18 mouse cellular contexts compared by ENCODE assay signal in genomic region chr14:31138897-31139429, GRCm38 (mm10). TPM values are rescaled to one million over a fixed set of nuclear protein-coding genes. Genes with fewer than 3 reads are reported as not detected.
A peak's percentile ranks its signal among the peaks of the same experiment; 100 is the strongest.
DNase-seq lines count a peak whose midpoint lies in the region; ATAC-seq and TF ChIP-seq lines count a peak whose summit lies in the region.
"Had no signal": no experiment of that assay in that cellular context is flagged by ENCODE, and none has a peak within 500 bp of the region (broad histone marks: within the 10 kb centered on the region; RNA-seq: fewer than 3 reads in every experiment).

No protein-coding gene starts in this region.

- no peaks in the 10 kb centered on the region for H3K4me1 ChIP-seq in lung, adult 2 months (ENCODE audit: control insufficient read depth, insufficient read depth, low read length)
- peaks cover 7% of the 10 kb centered on the region for H3K4me1 ChIP-seq in ES-Bruce4 (ENCODE audit: control insufficient read depth, insufficient read depth, low read length)

- peak; percentile 6 for DNase-seq in gastrocnemius, postnatal 25 days
- DNase-seq in gastrocnemius, postnatal 14 days, result no peak
- peak; percentile 84 for DNase-seq in lung, postnatal 10 days
- DNase-seq in lung, adult 2 months, result no peak
- DNase-seq in R1 (ENCODE audit: low read depth, low spot score), result peak; percentile 16
- DNase-seq: cerebellum, adult 8-10 months; heart, postnatal 10 days; kidney, adult 2 months; thymus, postnatal 25 days had no signal

- no peaks in the 10 kb centered on the region for H3K9me3 ChIP-seq in ES-Bruce4 (replicated peaks; ENCODE audit: control insufficient read depth, insufficient read depth, low read length, poor library complexity, severe bottlenecking)
- H3K9me3 ChIP-seq: forebrain, embryonic 15.5 days; hindbrain, embryonic 12.5 days; limb, embryonic 10.5 days; lung, embryonic 15.5 days had no signal

- no peak for TF ChIP-seq EP300 in ES-Bruce4 (IDR thresholded peaks at IDR 0.05; ENCODE audit: insufficient read depth, low read depth, low read length)

- 89% methylated on average over 9 of the region's 9 CpGs for WGBS in lung, adult 2 months

- no peak overlapping the region for H3K4me3 ChIP-seq in lung, adult 2 months (replicated peaks; ENCODE audit: extremely low read depth, low read depth, low read length)
- 0 out of 2 replicates have a peak overlapping the region, but pooled peaks have one; percentile 10 for H3K4me3 ChIP-seq in ES-Bruce4 (ENCODE audit: low read depth, low read length)
- H3K4me3 ChIP-seq: erythroblast, embryonic 14.5 days; forebrain, embryonic 15.5 days; hindbrain, embryonic 12.5 days; left cerebral cortex, adult 2 months; limb, embryonic 10.5 days; lung, embryonic 15.5 days had no signal

- H3K27me3 ChIP-seq in ES-Bruce4 (ENCODE audit: control insufficient read depth, insufficient read depth, low read length, poor library complexity, severe bottlenecking), result no peaks in the 10 kb centered on the region
- H3K27me3 ChIP-seq: forebrain, embryonic 15.5 days; hindbrain, embryonic 12.5 days; lung, embryonic 15.5 days had no signal

- TF ChIP-seq CTCF in lung, adult 2 months (IDR thresholded peaks at IDR 0.05; ENCODE audit: insufficient read depth, low read length), result no peak
- no peak for TF ChIP-seq CTCF in ES-Bruce4 (IDR thresholded peaks at IDR 0.05; ENCODE audit: low read depth, low read length)

- no peak for TF ChIP-seq POLR2A in lung, adult 2 months (IDR thresholded peaks at IDR 0.05; ENCODE audit: borderline replicate concordance, extremely low read depth, low read depth, low read length)
- TF ChIP-seq POLR2A in ES-Bruce4 (IDR thresholded peaks at IDR 0.05; ENCODE audit: insufficient read depth, low read length), result no peak

- H3K36me3 ChIP-seq in ES-Bruce4 (ENCODE audit: control insufficient read depth, insufficient read depth, low read length, poor library complexity, severe bottlenecking), result peaks cover 11% of the 10 kb centered on the region; the same call in 1 of the 2 replicates

- H3K27ac ChIP-seq in ES-Bruce4 (ENCODE audit: insufficient read depth, low read length), result no peak overlapping the region
- H3K27ac ChIP-seq: forebrain, embryonic 15.5 days; hindbrain, embryonic 12.5 days; left cerebral cortex, adult 2 months; limb, embryonic 10.5 days; lung, embryonic 15.5 days had no signal

- ATAC-seq in megakaryocyte-erythroid progenitor cell, adult 5-6 weeks (replicated peaks; ENCODE audit: low FRiP score, low TSS enrichment, poor library complexity, severe bottlenecking), result no peak
- ATAC-seq: forebrain, embryonic 15.5 days had no signal

- H3K9ac ChIP-seq in ES-Bruce4 (ENCODE audit: low read depth, poor library complexity, severe bottlenecking), result no peak overlapping the region
- H3K9ac ChIP-seq: forebrain, embryonic 15.5 days; hindbrain, embryonic 12.5 days; lung, embryonic 15.5 days had no signal

- intact Hi-C loops in gastrocnemius, postnatal 14 days (cut with DNase I; ENCODE audit: low total_unique reads), result loop anchor here (10.0 kb wide), 1 partner anchor 46 kb away; no protein-coding TSS in a partner anchor

RNA-seq across cellular contexts. Expression of gene Nt5dc2, which starts 8.1 kb away (rescaled TPM):
- total RNA-seq in gastrocnemius, postnatal 25 days (2021), result 1 to 10 TPM; 2.6 to 4.1 TPM
- 1 to 10 TPM; 6.8 to 8.1 TPM for total RNA-seq in gastrocnemius, postnatal 14 days (2021)
- 147 and 266 TPM in 2 replicates for polyA plus RNA-seq in lung, adult 2 months (2012; rRNA removed)
- 141 and 173 TPM in 2 replicates for polyA plus RNA-seq in ES-Bruce4 (2011; ENCODE audit: insufficient read depth, insufficient read length, low read depth, missing spikeins)
- total RNA-seq in megakaryocyte-erythroid progenitor cell, adult 5-6 weeks (2014; fragmentation: Nextera tagmentation), result 82.3 and 91.5 TPM in 2 replicates
- 49.2 and 87.0 TPM in 2 replicates for total RNA-seq in megakaryocyte-erythroid progenitor cell, adult 5-6 weeks (2017)

RNA-seq across cellular contexts. Expression of gene Smim4, which starts 10.2 kb away (rescaled TPM):
- 10 to 100 TPM; 37.6 to 43.8 TPM for total RNA-seq in gastrocnemius, postnatal 25 days (2021)
- total RNA-seq in gastrocnemius, postnatal 14 days (2021), result 10 to 100 TPM; 32.2 to 43.1 TPM
- polyA plus RNA-seq in lung, adult 2 months (2012; rRNA removed), result 58.1 and 70.0 TPM in 2 replicates
- 17.1 and 17.2 TPM in 2 replicates for polyA plus RNA-seq in ES-Bruce4 (2011; ENCODE audit: insufficient read depth, insufficient read length, low read depth, missing spikeins)
- 161 and 205 TPM in 2 replicates for total RNA-seq in megakaryocyte-erythroid progenitor cell, adult 5-6 weeks (2014; fragmentation: Nextera tagmentation)
- 56.2 and 61.8 TPM in 2 replicates for total RNA-seq in megakaryocyte-erythroid progenitor cell, adult 5-6 weeks (2017)

RNA-seq across cellular contexts. Expression of gene Stab1, which starts 29.5 kb away (rescaled TPM):
- total RNA-seq in gastrocnemius, postnatal 25 days (2021), result 10 to 100 TPM; 15.8 to 26.6 TPM
- 10 to 100 TPM; 29.8 to 40.4 TPM for total RNA-seq in gastrocnemius, postnatal 14 days (2021)
- polyA plus RNA-seq in lung, adult 2 months (2012; rRNA removed), result 114 and 136 TPM in 2 replicates
- 0.57 and 0.72 TPM in 2 replicates for polyA plus RNA-seq in ES-Bruce4 (2011; ENCODE audit: insufficient read depth, insufficient read length, low read depth, missing spikeins)
- total RNA-seq in megakaryocyte-erythroid progenitor cell, adult 5-6 weeks (2014; fragmentation: Nextera tagmentation), result 0.20 and 0.37 TPM in 2 replicates
- total RNA-seq in megakaryocyte-erythroid progenitor cell, adult 5-6 weeks (2017), result not detected in 2 replicates
- total RNA-seq: common myeloid progenitor, adult 5-6 weeks had no signal

Comparison
In these comparisons a context has a peak if more than half of its experiments do, and no peak if none do; other contexts are left out.
1. DNase-seq: peak in gastrocnemius, postnatal 25 days (single experiment), lung, postnatal 10 days (single experiment) and R1 (single experiment); none in gastrocnemius, postnatal 14 days (single experiment) and lung, adult 2 months (single experiment).
2. RNA of gene Nt5dc2, which starts 8.1 kb away (total RNA-seq): 49.2 to 91.5 TPM in megakaryocyte-erythroid progenitor cell, adult 5-6 weeks; 6.8 to 8.1 TPM in gastrocnemius, postnatal 14 days and 2.6 to 4.1 TPM in gastrocnemius, postnatal 25 days; every median in the first group is over 4 times any median in the second.
3. RNA of gene Stab1, which starts 29.5 kb away (total RNA-seq): 29.8 to 40.4 TPM in gastrocnemius, postnatal 14 days and 15.8 to 26.6 TPM in gastrocnemius, postnatal 25 days; 0.20 to 0.37 TPM in megakaryocyte-erythroid progenitor cell, adult 5-6 weeks; every median in the first group is over 10 times any median in the second.